Mouse (Mus musculus): ENCODE data around the gene Svs5. TPM values are rescaled to one million over a fixed set of nuclear protein-coding genes. Genes with fewer than 3 reads are reported as not detected.

The Svs5 gene
- polyA plus RNA-seq, 1 experiment from 2014 or later: not detected

- H3K9ac ChIP-seq (replicated peaks; ENCODE audit: low read length): no peak overlapping the region
- no peak overlapping the region for H3K4me3 ChIP-seq (replicated peaks; ENCODE audit: low read depth, low read length)
- no peaks in the 10 kb centered on the region for H3K4me1 ChIP-seq (ENCODE audit: control insufficient read depth, insufficient read depth, low read length)
- no peaks in the 10 kb centered on the region for H3K9me3 ChIP-seq (ENCODE audit: control insufficient read depth, low read length)
- WGBS: 80% methylated on average over 6 of the region's 6 CpGs
- no peak overlapping the region for H3K4me2 ChIP-seq (ENCODE audit: low read length)
- DNase-seq (no peak), ATAC-seq (ENCODE audit: low FRiP score, low TSS enrichment) (no peak)
- no peaks in the 10 kb centered on the region for H3K27me3 ChIP-seq (ENCODE audit: control insufficient read depth, insufficient read depth, low read length)
- no peak overlapping the region for H3K27ac ChIP-seq (replicated peaks; ENCODE audit: low read depth, low read length)
- H3K36me3 ChIP-seq (ENCODE audit: control insufficient read depth, insufficient read depth, low read length): no peaks in the 10 kb centered on the region
Observed at GRCm38 (mm10) chr2:164368620-164369105, 36.1 kb downstream of the Svs5 start.

DNA sequence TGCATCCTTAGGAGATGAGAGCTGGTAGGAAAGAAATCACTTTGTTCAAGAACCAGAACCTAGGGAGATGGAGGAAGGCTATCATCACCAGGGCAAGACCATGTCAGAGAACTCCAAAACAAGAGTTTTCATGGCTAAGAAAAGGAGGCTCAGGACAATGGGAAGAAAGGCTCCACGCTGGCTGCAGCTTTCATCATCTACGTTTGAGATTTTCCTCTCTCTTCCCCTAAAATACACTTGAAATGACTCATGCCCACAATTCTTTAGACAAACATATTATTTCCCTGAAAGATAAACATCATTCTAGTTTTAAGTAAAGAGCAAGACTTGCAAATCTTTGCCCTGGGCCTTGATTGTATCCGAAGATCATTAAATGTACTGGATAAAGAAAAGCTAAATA is 38.8 kb downstream of the Svs5 start:
- DNase-seq: no peak
- 85% methylated on average over 3 of the region's 3 CpGs for WGBS
- no peaks in the 10 kb centered on the region for H3K36me3 ChIP-seq (ENCODE audit: control insufficient read depth, insufficient read depth, low read length)
- H3K4me3 ChIP-seq (replicated peaks; ENCODE audit: low read depth, low read length): no peak overlapping the region
- no peaks in the 10 kb centered on the region for H3K27me3 ChIP-seq (ENCODE audit: control insufficient read depth, insufficient read depth, low read length)
- no peaks in the 10 kb centered on the region for H3K4me1 ChIP-seq (ENCODE audit: control insufficient read depth, insufficient read depth, low read length)
- H3K27ac ChIP-seq (replicated peaks; ENCODE audit: low read depth, low read length): no peak overlapping the region
- no peaks in the 10 kb centered on the region for H3K9me3 ChIP-seq (ENCODE audit: control insufficient read depth, low read length)
- no peak overlapping the region for H3K4me2 ChIP-seq (ENCODE audit: low read length)
- no peak overlapping the region for H3K9ac ChIP-seq (replicated peaks; ENCODE audit: low read length)
- ATAC-seq (ENCODE audit: low FRiP score, low TSS enrichment): no peak

GRCm38 (mm10) chr2:164372408-164373053 is 40.0 kb downstream of the Svs5 start:
- 42% methylated on average over 3 of the region's 3 CpGs for WGBS
- H3K36me3 ChIP-seq (ENCODE audit: control insufficient read depth, insufficient read depth, low read length): no peaks in the 10 kb centered on the region
- DNase-seq: no peak
- H3K4me2 ChIP-seq (ENCODE audit: low read length): no peak overlapping the region
- H3K4me3 ChIP-seq (replicated peaks; ENCODE audit: low read depth, low read length): no peak overlapping the region
- no peak overlapping the region for H3K27ac ChIP-seq (replicated peaks; ENCODE audit: low read depth, low read length)
- ATAC-seq (ENCODE audit: low FRiP score, low TSS enrichment): no peak
- no peaks in the 10 kb centered on the region for H3K4me1 ChIP-seq (ENCODE audit: control insufficient read depth, insufficient read depth, low read length)
- H3K9ac ChIP-seq (replicated peaks; ENCODE audit: low read length): no peak overlapping the region
- H3K27me3 ChIP-seq (ENCODE audit: control insufficient read depth, insufficient read depth, low read length): no peaks in the 10 kb centered on the region
- no peaks in the 10 kb centered on the region for H3K9me3 ChIP-seq (ENCODE audit: control insufficient read depth, low read length)

GRCm38 (mm10) chr2:164373187-164373586 is 40.6 kb downstream of the Svs5 start:
- 61% methylated on average over 4 of the region's 4 CpGs for WGBS
- no peaks in the 10 kb centered on the region for H3K36me3 ChIP-seq (ENCODE audit: control insufficient read depth, insufficient read depth, low read length)

DNA sequence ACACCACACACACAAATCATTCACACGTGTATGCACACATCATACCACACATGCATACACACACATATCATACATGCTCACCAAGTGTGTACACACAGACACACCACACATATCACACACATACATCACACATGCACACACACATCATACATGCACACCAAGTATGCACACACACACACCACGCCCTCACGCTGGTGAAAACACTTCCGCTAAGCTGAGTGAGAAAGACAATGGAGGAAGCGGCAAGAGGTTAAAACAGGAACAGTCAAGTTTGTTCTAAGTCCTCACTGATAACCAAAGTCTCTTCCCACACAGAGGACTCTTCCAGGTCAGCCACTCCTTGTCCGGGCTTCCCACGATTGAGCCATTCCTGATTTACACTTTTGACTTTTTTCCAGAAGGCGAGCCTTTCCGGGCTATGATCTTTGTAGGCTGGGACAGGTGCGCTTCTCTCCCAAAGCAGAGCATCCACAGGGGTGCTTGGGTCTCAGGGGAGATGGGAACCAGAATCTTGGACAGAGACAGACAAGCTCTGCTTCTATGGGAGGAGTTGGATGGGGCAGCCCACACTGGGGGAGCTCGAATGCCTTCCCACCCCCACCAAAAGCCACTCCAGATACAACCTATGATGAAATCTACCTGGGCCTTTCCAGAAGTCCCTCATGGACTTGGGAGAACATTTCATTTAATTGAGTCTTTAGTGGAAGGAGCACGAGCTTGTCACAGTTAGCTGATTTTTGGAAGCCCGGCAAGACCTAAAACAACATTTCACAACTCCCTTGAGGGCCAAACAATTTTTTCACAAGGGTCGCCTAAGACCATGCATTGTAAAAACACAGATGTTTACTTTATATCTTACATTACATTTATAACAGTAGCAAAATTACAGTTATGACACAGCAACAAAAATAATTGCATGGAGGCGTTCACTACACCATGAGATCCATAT is 45.2 kb downstream of the Svs5 start:
- DNase-seq: no peak
- H3K4me2 ChIP-seq (ENCODE audit: low read length): no peak overlapping the region

More at GRCm38 (mm10) chr2:164373187-164373586, 40.6 kb downstream of the Svs5 start:
- H3K27me3 ChIP-seq (ENCODE audit: control insufficient read depth, insufficient read depth, low read length): no peaks in the 10 kb centered on the region
- H3K4me3 ChIP-seq (replicated peaks; ENCODE audit: low read depth, low read length): no peak overlapping the region
- no peak overlapping the region for H3K27ac ChIP-seq (replicated peaks; ENCODE audit: low read depth, low read length)
- H3K4me2 ChIP-seq (ENCODE audit: low read length): no peak overlapping the region
- no peaks in the 10 kb centered on the region for H3K9me3 ChIP-seq (ENCODE audit: control insufficient read depth, low read length)
- DNase-seq (no peak), ATAC-seq (ENCODE audit: low FRiP score, low TSS enrichment) (no peak)
- no peak overlapping the region for H3K9ac ChIP-seq (replicated peaks; ENCODE audit: low read length)
- H3K4me1 ChIP-seq (ENCODE audit: control insufficient read depth, insufficient read depth, low read length): no peaks in the 10 kb centered on the region

DNA sequence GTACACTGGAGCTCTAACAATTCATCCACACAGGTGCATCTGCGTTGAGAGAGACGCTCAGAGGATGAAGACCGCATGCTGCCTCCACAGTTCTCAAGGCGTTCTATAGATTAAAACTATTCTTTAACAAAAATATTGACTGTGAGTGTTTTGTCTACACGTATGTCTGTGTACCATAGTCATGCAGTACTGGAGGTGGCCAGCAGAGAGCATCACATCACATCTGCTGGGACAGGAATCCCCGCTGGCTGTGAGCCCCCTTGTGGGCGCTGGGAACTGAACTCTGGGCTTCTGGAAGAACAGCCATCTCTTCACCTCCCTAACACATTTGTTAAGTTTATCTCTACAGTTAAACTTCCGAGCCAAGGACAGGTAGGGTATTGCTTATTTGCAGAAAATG is 49.2 kb downstream of the Svs5 start:
- H3K9me3 ChIP-seq (ENCODE audit: control insufficient read depth, low read length): no peaks in the 10 kb centered on the region
- H3K36me3 ChIP-seq (ENCODE audit: control insufficient read depth, insufficient read depth, low read length): no peaks in the 10 kb centered on the region
- no peak overlapping the region for H3K4me3 ChIP-seq (replicated peaks; ENCODE audit: low read depth, low read length)
- ATAC-seq (ENCODE audit: low FRiP score, low TSS enrichment) (no peak), DNase-seq (no peak)
- 77% methylated on average over 8 of the region's 8 CpGs for WGBS
- H3K27ac ChIP-seq (replicated peaks; ENCODE audit: low read depth, low read length): no peak overlapping the region
- H3K4me2 ChIP-seq (ENCODE audit: low read length): no peak overlapping the region
- H3K27me3 ChIP-seq (ENCODE audit: control insufficient read depth, insufficient read depth, low read length): no peaks in the 10 kb centered on the region
- H3K9ac ChIP-seq (replicated peaks; ENCODE audit: low read length): no peak overlapping the region
- H3K4me1 ChIP-seq (ENCODE audit: control insufficient read depth, insufficient read depth, low read length): 0 out of 2 replicates have a peak, but pooled peaks cover 7% of the 10 kb centered on the region

More for the DNA sequence above, 45.2 kb downstream of the Svs5 start:
- H3K36me3 ChIP-seq (ENCODE audit: control insufficient read depth, insufficient read depth, low read length): no peaks in the 10 kb centered on the region
- H3K27me3 ChIP-seq (ENCODE audit: control insufficient read depth, insufficient read depth, low read length): no peaks in the 10 kb centered on the region
- no peaks in the 10 kb centered on the region for H3K4me1 ChIP-seq (ENCODE audit: control insufficient read depth, insufficient read depth, low read length)
- no peak overlapping the region for H3K4me3 ChIP-seq (replicated peaks; ENCODE audit: low read depth, low read length)
- H3K9me3 ChIP-seq (ENCODE audit: control insufficient read depth, low read length): no peaks in the 10 kb centered on the region
- H3K9ac ChIP-seq (replicated peaks; ENCODE audit: low read length): no peak overlapping the region
- 93% methylated on average over 15 of the region's 15 CpGs for WGBS
- no peak for ATAC-seq (ENCODE audit: low FRiP score, low TSS enrichment)
- H3K27ac ChIP-seq (replicated peaks; ENCODE audit: low read depth, low read length): no peak overlapping the region

DNA sequence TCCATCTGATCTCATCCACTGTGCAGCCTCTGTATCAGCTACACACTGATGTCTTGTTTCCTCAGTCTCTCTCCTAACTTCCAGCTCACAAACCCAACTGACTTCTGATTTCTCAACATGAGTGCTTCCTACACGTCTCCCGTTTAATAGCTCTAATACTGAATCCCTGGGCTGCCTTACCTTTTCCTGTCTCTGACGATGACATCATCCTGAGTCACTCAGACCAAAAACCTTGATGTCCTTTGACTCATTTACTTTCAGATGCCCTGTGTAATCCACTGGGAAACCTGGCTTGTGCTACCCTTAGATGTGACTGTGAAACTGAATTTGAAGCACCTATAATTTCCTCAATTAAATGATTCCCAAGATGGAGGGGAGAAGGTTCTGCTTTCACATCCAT is 50.4 kb downstream of the Svs5 start:
- ATAC-seq (ENCODE audit: low FRiP score, low TSS enrichment) (no peak), DNase-seq (no peak)
- Histone ChIP-seq H3K4me2 (ENCODE audit: low read length) (no peak overlapping the region), H3K9ac (replicated peaks; ENCODE audit: low read length) (no peak overlapping the region), H3K9me3 (ENCODE audit: control insufficient read depth, low read length) (no peaks in the 10 kb centered on the region), H3K4me1 (ENCODE audit: control insufficient read depth, insufficient read depth, low read length) (0 out of 2 replicates have a peak, but pooled peaks cover 7% of the 10 kb centered on the region), H3K4me3 (replicated peaks; ENCODE audit: low read depth, low read length) (no peak overlapping the region), H3K36me3 (ENCODE audit: control insufficient read depth, insufficient read depth, low read length) (no peaks in the 10 kb centered on the region), H3K27ac (replicated peaks; ENCODE audit: low read depth, low read length) (no peak overlapping the region), H3K27me3 (ENCODE audit: control insufficient read depth, insufficient read depth, low read length) (peaks cover 10% of the 10 kb centered on the region)
- 91% methylated on average over 3 of the region's 3 CpGs for WGBS
